In the genomic region with DNA sequence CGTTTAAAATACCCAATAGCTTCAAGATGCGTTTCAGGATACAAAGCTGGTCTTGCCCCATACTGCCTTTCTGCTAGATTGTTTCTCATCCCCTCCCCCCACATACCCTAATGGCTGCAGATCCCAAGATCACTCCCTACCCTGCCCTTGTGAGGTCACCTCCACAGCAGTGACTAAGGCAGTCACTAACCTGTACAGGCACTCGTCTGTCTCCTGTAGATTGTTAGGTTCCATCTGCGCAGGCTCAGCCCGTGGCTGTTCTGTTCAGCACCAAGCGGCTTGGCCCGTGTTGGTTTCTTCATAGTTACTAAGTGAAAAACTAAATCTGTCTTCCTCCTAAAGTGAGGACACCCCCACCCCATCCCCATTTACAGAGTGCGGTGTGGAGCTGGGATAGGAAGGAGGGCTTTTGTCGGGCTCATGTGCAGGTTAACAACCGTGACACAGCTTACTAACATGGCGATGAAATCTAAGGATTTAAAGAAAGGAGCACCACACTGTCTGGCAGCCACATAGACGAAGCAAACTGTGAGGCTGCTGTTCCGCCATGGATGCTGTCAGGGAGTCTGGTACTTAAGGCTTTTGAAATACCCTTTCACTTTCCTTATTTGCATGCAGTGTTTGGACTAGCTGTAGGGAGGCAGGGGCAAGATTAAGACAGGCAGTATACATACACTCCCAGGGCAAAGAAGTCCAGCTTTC, we compare ENCODE assay signal across 11 mouse cellular contexts.
DNase-seq lines count a peak whose midpoint lies in the region; ATAC-seq lines count a peak whose summit lies in the region.
"Had no signal": no experiment of that assay in that cellular context is flagged by ENCODE, and none has a peak within 500 bp of the region (broad histone marks: within the 10 kb centered on the region; RNA-seq: fewer than 3 reads in every experiment).

No protein-coding gene starts in this region.

- DNase-seq in heart, adult 9 months (ENCODE audit: low spot score in 2 of 2), result no peak
- DNase-seq in forebrain, embryonic 11.5 days (ENCODE audit: low spot score), result no peak
- DNase-seq in urinary bladder, postnatal 10 days (ENCODE audit: low spot score), result no peak
- DNase-seq in ovary, adult 18-20 months (ENCODE audit: low spot score), result no peak
- DNase-seq: cerebellum, adult 9-10 months had no signal

- H3K4me3 ChIP-seq in heart, embryonic 15.5 days, result no peak overlapping the region
- no peak overlapping the region for H3K4me3 ChIP-seq in forebrain, embryonic 11.5 days (ENCODE audit: low read depth, low read length)
- peak overlapping the region; percentile 15; the same call in 1 of the 2 replicates for H3K4me3 ChIP-seq in kidney, embryonic 15.5 days (replicated peaks)
- no peak overlapping the region for H3K4me3 ChIP-seq in neural tube, embryonic 12.5 days

- H3K4me1 ChIP-seq in heart, embryonic 15.5 days (replicated peaks), result peaks cover 53% of the 10 kb centered on the region
- peaks cover 5% of the 10 kb centered on the region; the same call in 1 of the 2 replicates for H3K4me1 ChIP-seq in forebrain, embryonic 11.5 days (replicated peaks; ENCODE audit: control insufficient read depth, insufficient read depth, low read length)
- H3K4me1 ChIP-seq in kidney, embryonic 15.5 days, result peaks cover 39% of the 10 kb centered on the region
- H3K4me1 ChIP-seq in neural tube, embryonic 12.5 days, result peaks cover 27% of the 10 kb centered on the region

- H3K4me2 ChIP-seq in heart, embryonic 15.5 days, result peak overlapping the region; percentile 49
- no peak overlapping the region for H3K4me2 ChIP-seq in forebrain, embryonic 11.5 days (ENCODE audit: low read depth, low read length, severe bottlenecking)
- peak overlapping the region; percentile 47 for H3K4me2 ChIP-seq in kidney, embryonic 15.5 days
- peak overlapping the region; percentile 45 for H3K4me2 ChIP-seq in neural tube, embryonic 12.5 days (replicated peaks)

- no peak overlapping the region for H3K9ac ChIP-seq in heart, embryonic 15.5 days
- H3K9ac ChIP-seq in forebrain, embryonic 11.5 days (ENCODE audit: low read length), result no peak overlapping the region
- H3K9ac ChIP-seq in kidney, embryonic 15.5 days, result no peak overlapping the region
- H3K9ac ChIP-seq in neural tube, embryonic 12.5 days, result no peak overlapping the region
- H3K9ac ChIP-seq: liver, embryonic 14.5 days had no signal

- no peaks in the 10 kb centered on the region for H3K27me3 ChIP-seq in heart, embryonic 15.5 days
- H3K27me3 ChIP-seq in forebrain, embryonic 11.5 days (ENCODE audit: control insufficient read depth, insufficient read depth, low read length), result no peaks in the 10 kb centered on the region
- H3K27me3 ChIP-seq in kidney, embryonic 15.5 days, result no peaks in the 10 kb centered on the region
- no peaks in the 10 kb centered on the region; the same call in 1 of the 2 replicates for H3K27me3 ChIP-seq in neural tube, embryonic 12.5 days (replicated peaks)
- H3K27me3 ChIP-seq: CH12.LX had no signal

- 36% methylated on average over 13 of the region's 13 CpGs for WGBS in heart, embryonic 15.5 days
- WGBS in forebrain, embryonic 11.5 days, result 31% methylated on average over 13 of the region's 13 CpGs
- 16% methylated on average over 13 of the region's 13 CpGs for WGBS in kidney, embryonic 15.5 days
- 26% methylated on average over 13 of the region's 13 CpGs for WGBS in neural tube, embryonic 12.5 days

- H3K9me3 ChIP-seq in heart, embryonic 15.5 days (replicated peaks), result no peaks in the 10 kb centered on the region
- H3K9me3 ChIP-seq in forebrain, embryonic 11.5 days (ENCODE audit: control insufficient read depth, low read length), result no peaks in the 10 kb centered on the region
- no peaks in the 10 kb centered on the region for H3K9me3 ChIP-seq in kidney, embryonic 15.5 days (replicated peaks)
- no peaks in the 10 kb centered on the region for H3K9me3 ChIP-seq in neural tube, embryonic 12.5 days

- H3K36me3 ChIP-seq in heart, embryonic 15.5 days, result no peaks in the 10 kb centered on the region
- H3K36me3 ChIP-seq in forebrain, embryonic 11.5 days (ENCODE audit: control insufficient read depth, insufficient read depth, low read length), result no peaks in the 10 kb centered on the region
- no peaks in the 10 kb centered on the region for H3K36me3 ChIP-seq in kidney, embryonic 15.5 days
- no peaks in the 10 kb centered on the region for H3K36me3 ChIP-seq in neural tube, embryonic 12.5 days

- peak overlapping the region; percentile 80 for H3K27ac ChIP-seq in heart, embryonic 15.5 days
- no peak overlapping the region for H3K27ac ChIP-seq in forebrain, embryonic 11.5 days (ENCODE audit: low read depth, low read length)
- peak overlapping the region; percentile 88 for H3K27ac ChIP-seq in kidney, embryonic 15.5 days
- no peak overlapping the region for H3K27ac ChIP-seq in neural tube, embryonic 12.5 days
- H3K27ac ChIP-seq: liver, embryonic 14.5 days had no signal

- peak; percentile 34 for ATAC-seq in heart, embryonic 15.5 days (replicated peaks; ENCODE audit: insufficient number of reproducible peaks, insufficient read depth, low FRiP score, low read depth)
- peak; percentile 49 for ATAC-seq in forebrain, embryonic 11.5 days (replicated peaks; ENCODE audit: low FRiP score)
- peak; percentile 77 for ATAC-seq in kidney, embryonic 15.5 days (replicated peaks; ENCODE audit: low FRiP score)
- ATAC-seq in neural tube, embryonic 12.5 days (ENCODE audit: low FRiP score, low read depth), result peak; percentile 82
- no peak for ATAC-seq in megakaryocyte, adult 5-6 weeks (ENCODE audit: poor library complexity, severe bottlenecking)

Comparison
In these comparisons a context has a peak if more than half of its experiments do, and no peak if none do; other contexts are left out.
1. H3K27ac ChIP-seq: peak in heart, embryonic 15.5 days (single experiment) and kidney, embryonic 15.5 days (single experiment); none in forebrain, embryonic 11.5 days (single experiment) and neural tube, embryonic 12.5 days (single experiment).